Mouse (Mus musculus): ENCODE results near the gene Slc9a2. TPM values are rescaled to one million over a fixed set of nuclear protein-coding genes. Genes with fewer than 3 reads are reported as not detected.
"Not testable (repeated sequence)": the region's sequence is repeated elsewhere in the genome, so short reads cannot be mapped to it uniquely, and the experiment has no call there.

The Slc9a2 gene
- polyA plus RNA-seq, 1 experiment from 2014 or later: 1.0 TPM

DNA sequence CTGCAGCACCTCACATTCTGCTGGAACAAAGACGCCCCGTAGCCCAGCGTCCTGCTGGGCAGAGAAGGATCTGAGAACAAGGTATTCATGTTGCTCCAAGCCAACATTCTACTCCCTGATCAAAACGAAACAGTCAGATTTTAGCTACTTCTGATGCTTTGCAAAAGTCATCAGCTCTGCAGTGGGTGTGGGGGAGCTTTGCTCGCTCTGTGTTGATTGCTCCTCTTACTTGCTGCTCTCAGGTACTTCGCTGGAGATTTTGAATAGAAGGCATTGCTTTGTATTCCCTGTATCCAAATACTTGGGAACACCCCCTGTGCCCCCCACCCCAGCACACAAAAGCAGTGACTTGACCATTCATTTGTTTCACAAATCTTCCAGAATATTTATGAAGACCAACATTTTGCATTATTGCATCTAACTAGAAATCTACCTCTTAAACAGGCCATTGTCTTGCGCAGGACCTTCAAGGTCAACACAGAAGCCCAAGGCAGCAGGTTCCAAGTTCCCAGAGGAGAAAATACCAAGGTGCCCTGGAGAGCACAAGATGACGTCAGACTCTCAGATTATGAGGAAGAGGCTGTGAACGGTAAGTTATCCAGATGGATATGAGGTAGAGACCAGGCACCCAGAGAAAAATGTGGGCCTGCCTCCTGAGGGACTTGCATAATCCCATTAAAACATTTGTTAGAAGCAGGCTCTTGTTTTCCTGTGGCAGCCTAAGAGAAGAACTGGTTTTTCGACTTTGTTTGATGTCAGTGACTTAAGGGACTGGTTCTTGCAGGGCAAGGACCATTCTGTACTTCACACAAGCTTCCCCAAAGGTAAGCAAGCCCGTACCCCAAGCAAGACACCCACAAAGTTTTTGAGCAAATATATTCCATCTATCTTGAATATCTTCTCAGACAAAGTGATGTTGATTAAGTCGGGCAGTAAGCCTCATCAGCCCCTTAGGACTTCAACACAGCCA is 14.7 kb upstream of the Slc9a2 start:
- Histone ChIP-seq H3K36me3 (no peaks in the 10 kb centered on the region), H3K4me3 (replicated peaks) (no peak overlapping the region), H3K4me1 (no peaks in the 10 kb centered on the region), H3K4me2 (replicated peaks) (no peak overlapping the region), H3K9ac (no peak overlapping the region), H3K9me3 (replicated peaks) (no peaks in the 10 kb centered on the region), H3K27me3 (no peaks in the 10 kb centered on the region), H3K27ac (replicated peaks) (no peak overlapping the region; the same call in 1 of the 2 replicates)
- 38% methylated on average over 12 of the region's 12 CpGs for WGBS
- ATAC-seq (ENCODE audit: insufficient number of reproducible peaks, low FRiP score, low TSS enrichment, low read depth): no peak

DNA sequence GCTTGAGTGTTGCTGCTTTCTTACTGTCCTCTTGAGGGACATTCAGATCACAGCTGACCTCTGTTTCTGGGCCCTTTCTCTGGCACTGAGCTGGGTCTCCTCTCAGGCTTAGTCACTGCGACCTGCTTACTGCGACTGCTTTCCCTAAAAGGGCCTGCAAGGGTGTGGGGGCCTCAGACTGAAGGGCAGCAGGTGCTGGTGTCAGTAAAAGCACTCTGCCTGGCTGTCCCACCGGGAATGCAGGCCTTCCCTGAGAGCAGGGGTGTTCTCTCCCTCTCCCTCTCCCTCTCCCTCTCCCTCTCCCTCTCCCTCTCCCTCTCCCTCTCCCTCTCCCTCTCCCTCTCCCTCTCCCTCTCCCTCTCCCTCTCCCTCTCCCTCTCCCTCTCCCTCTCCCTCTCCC is 12.9 kb upstream of the Slc9a2 start:
- not testable (repeated sequence) for H3K4me1 ChIP-seq; H3K9me3 ChIP-seq (replicated peaks); H3K9ac ChIP-seq; H3K4me2 ChIP-seq (replicated peaks); H3K4me3 ChIP-seq (replicated peaks); H3K36me3 ChIP-seq; H3K27ac ChIP-seq (replicated peaks); ATAC-seq (ENCODE audit: insufficient number of reproducible peaks, low FRiP score, low TSS enrichment, low read depth); H3K27me3 ChIP-seq
- 28% methylated on average over 3 of the region's 3 CpGs for WGBS

- H3K4me2 ChIP-seq (replicated peaks): no peak overlapping the region
- H3K9me3 ChIP-seq (replicated peaks): no peaks in the 10 kb centered on the region
- WGBS: 81% methylated on average over 3 of the region's 3 CpGs
- H3K27me3 ChIP-seq: no peaks in the 10 kb centered on the region
- H3K36me3 ChIP-seq: no peaks in the 10 kb centered on the region
- H3K9ac ChIP-seq: no peak overlapping the region
- no peak overlapping the region for H3K4me3 ChIP-seq (replicated peaks)
- no peak overlapping the region for H3K27ac ChIP-seq (replicated peaks)
- H3K4me1 ChIP-seq: no peaks in the 10 kb centered on the region
- no peak for ATAC-seq (ENCODE audit: insufficient number of reproducible peaks, low FRiP score, low TSS enrichment, low read depth)
These were observed 10.3 kb upstream of the Slc9a2 start for GRCm38 (mm10) chr1:40670025-40670424.

DNA sequence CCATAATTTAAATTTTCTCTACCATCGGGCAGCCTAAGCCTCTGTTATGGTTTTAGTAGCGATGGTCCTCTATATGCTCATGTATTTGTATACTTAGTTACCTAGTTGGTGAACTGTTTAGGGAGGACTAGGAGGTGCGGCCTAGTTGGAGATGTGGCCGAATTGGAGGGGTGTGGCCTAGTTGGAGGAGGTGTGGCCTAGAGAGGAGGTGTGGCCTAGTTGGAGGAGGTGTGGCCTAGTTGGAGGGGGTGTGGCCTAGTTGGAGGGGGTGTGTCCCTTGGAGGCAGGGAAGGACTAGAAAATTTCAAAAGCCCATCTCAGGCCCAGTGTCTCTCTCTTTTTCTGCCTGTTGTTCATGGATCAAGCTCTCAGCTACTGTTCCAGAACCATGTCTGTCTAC is 8.9 kb upstream of the Slc9a2 start:
- H3K36me3 ChIP-seq: no peaks in the 10 kb centered on the region
- 95% methylated on average over 4 of the region's 4 CpGs for WGBS
- H3K9me3 ChIP-seq (replicated peaks): no peaks in the 10 kb centered on the region
- no peak overlapping the region for H3K9ac ChIP-seq
- no peaks in the 10 kb centered on the region for H3K4me1 ChIP-seq
- H3K27ac ChIP-seq (replicated peaks): no peak overlapping the region
- H3K27me3 ChIP-seq: no peaks in the 10 kb centered on the region
- no peak overlapping the region for H3K4me2 ChIP-seq (replicated peaks)
- H3K4me3 ChIP-seq (replicated peaks): no peak overlapping the region
- ATAC-seq (ENCODE audit: insufficient number of reproducible peaks, low FRiP score, low TSS enrichment, low read depth): no peak

DNA sequence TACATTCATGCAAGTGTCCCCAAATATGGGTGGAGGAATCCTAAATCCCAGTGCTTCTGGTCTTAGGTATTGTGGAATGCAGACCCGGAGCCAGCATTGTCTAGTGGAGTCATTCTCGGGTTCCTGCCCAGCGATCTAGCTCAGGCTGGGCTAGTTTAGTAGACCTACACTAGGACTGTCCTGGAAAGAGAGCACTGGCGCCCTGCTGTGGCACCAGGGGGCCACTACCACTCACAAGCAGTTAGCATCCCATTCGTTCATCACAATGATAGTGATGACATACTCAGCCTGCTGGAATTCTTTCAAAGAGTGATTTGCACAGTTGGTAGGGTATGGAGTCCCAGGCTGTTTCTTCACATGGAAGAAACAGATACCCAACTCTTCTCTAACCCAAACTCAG is 3.1 kb upstream of the Slc9a2 start:
- no peak for ATAC-seq (ENCODE audit: insufficient number of reproducible peaks, low FRiP score, low TSS enrichment, low read depth)
- Histone ChIP-seq H3K4me1 (peaks cover 23% of the 10 kb centered on the region), H3K4me3 (replicated peaks) (no peak overlapping the region), H3K27me3 (peaks cover 48% of the 10 kb centered on the region), H3K9ac (no peak overlapping the region), H3K9me3 (replicated peaks) (no peaks in the 10 kb centered on the region), H3K4me2 (replicated peaks) (no peak overlapping the region), H3K27ac (replicated peaks) (no peak overlapping the region), H3K36me3 (no peaks in the 10 kb centered on the region)
- WGBS: 35% methylated on average over 5 of the region's 5 CpGs

GRCm38 (mm10) chr1:40680868-40681698 is 709 bp downstream of the Slc9a2 start:
- H3K4me3 ChIP-seq (replicated peaks): peak overlapping the region; percentile 58
- H3K9ac ChIP-seq: peak overlapping the region; percentile 7
- ATAC-seq (ENCODE audit: insufficient number of reproducible peaks, low FRiP score, low TSS enrichment, low read depth): peak; percentile 74
- WGBS: under 1% methylated on average over 51 of the region's 90 CpGs
- H3K36me3 ChIP-seq: no peaks in the 10 kb centered on the region
- no peak overlapping the region for H3K27ac ChIP-seq (replicated peaks)
- peaks cover 69% of the 10 kb centered on the region for H3K27me3 ChIP-seq
- H3K4me1 ChIP-seq: peaks cover 23% of the 10 kb centered on the region
- H3K9me3 ChIP-seq (replicated peaks): no peaks in the 10 kb centered on the region
- H3K4me2 ChIP-seq (replicated peaks): peak overlapping the region; percentile 99

DNA sequence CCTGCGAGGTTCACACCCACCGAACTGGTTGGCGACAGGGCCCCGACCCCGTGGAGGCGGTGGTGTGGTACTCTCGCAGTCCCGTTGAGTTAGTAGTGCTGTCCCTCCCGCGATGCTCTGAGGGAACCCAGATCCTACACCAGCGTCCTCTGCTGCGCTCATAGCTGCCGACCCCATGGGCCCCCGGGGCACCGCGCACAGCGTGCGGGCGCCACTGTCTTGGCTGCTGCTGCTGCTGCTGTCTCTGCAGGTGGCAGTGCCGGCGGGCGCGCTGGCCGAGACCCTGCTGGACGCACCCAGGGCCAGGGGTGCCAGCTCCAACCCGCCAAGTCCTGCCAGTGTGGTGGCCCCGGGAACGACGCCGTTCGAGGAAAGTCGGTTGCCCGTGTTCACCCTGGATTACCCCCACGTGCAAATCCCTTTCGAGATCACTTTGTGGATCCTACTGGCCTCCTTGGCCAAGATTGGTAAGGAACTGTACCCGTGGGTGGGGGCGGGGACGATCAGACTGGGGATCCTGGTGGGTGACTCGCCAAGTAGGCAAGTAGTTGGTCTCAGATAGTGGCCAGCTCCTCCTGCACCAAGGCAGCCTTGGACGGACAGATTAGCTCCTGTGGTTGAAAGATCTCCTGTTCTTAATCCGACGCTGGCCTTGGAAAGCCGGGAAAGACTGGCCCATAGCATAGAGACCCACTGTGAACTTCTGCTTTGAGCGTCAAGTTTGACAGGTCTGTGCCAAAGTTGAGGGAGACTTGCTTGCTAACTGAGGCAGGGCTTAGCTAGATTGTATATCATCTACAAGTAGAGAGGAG is 1.5 kb downstream of the Slc9a2 start:
- 3% methylated on average over 44 of the region's 44 CpGs for WGBS
- Histone ChIP-seq H3K36me3 (no peaks in the 10 kb centered on the region), H3K27ac (replicated peaks) (no peak overlapping the region), H3K4me2 (replicated peaks) (peak overlapping the region; percentile 99), H3K27me3 (peaks cover 69% of the 10 kb centered on the region), H3K4me3 (replicated peaks) (peak overlapping the region; percentile 58), H3K9ac (peak overlapping the region; percentile 7; the same call in 1 of the 2 replicates), H3K9me3 (replicated peaks) (no peaks in the 10 kb centered on the region), H3K4me1 (peaks cover 23% of the 10 kb centered on the region)
- ATAC-seq (ENCODE audit: insufficient number of reproducible peaks, low FRiP score, low TSS enrichment, low read depth): no peak; the same call in 1 of the 2 replicates

DNA sequence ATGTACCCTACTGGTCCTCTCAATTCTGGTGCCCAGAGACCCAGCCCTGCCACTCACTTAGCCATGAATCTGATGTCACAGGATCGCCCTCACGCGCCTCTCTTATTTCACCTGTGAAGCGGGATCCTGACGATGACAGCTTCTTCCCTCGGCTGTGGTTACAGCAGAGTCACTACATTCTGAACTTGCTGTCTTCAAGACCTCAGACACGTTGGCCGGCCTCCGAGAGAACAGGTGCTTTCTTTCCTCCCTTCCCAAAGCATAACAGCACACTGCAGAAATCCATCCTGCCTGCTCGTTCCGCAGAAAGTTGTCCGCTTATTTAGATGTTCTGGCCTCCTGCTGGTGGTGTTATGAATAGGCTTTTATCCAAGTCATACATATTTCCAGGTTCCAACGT is 13.9 kb downstream of the Slc9a2 start:
- no peaks in the 10 kb centered on the region for H3K9me3 ChIP-seq (replicated peaks)
- H3K4me2 ChIP-seq (replicated peaks): no peak overlapping the region
- H3K27ac ChIP-seq (replicated peaks): no peak overlapping the region
- WGBS: 85% methylated on average over 13 of the region's 13 CpGs
- no peak overlapping the region for H3K4me3 ChIP-seq (replicated peaks)
- no peaks in the 10 kb centered on the region for H3K4me1 ChIP-seq
- ATAC-seq (ENCODE audit: insufficient number of reproducible peaks, low FRiP score, low TSS enrichment, low read depth): no peak
- no peaks in the 10 kb centered on the region for H3K27me3 ChIP-seq
- H3K9ac ChIP-seq: no peak overlapping the region
- no peaks in the 10 kb centered on the region for H3K36me3 ChIP-seq

DNA sequence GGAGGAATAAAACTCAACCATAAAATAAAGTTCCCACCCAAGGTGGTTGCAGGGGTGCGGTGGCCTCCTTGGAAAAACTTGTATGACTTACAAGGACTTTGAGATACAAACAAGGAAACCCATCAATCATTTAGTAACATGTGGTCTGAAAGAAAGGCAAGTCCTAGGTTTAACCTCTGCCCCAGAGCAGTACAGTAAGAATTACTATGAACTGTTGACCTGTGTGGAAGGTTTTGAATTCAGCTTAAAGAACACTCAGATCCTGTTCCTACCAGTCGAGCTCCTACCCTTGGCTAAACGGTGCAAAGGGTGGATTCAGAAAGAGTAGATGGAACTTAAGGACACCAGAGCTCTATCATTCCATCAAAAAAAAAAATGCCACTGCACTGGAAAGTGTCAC is 16.1 kb downstream of the Slc9a2 start:
- WGBS: 81% methylated on average over 3 of the region's 3 CpGs
- Histone ChIP-seq H3K27ac (replicated peaks) (no peak overlapping the region), H3K27me3 (no peaks in the 10 kb centered on the region), H3K36me3 (no peaks in the 10 kb centered on the region), H3K4me2 (replicated peaks) (no peak overlapping the region), H3K4me3 (replicated peaks) (no peak overlapping the region), H3K4me1 (no peaks in the 10 kb centered on the region), H3K9ac (no peak overlapping the region), H3K9me3 (replicated peaks) (no peaks in the 10 kb centered on the region)
- ATAC-seq (ENCODE audit: insufficient number of reproducible peaks, low FRiP score, low TSS enrichment, low read depth): no peak

GRCm38 (mm10) chr1:40705099-40705498 is 24.7 kb downstream of the Slc9a2 start:
- Histone ChIP-seq H3K9ac (no peak overlapping the region), H3K4me1 (no peaks in the 10 kb centered on the region), H3K27me3 (no peaks in the 10 kb centered on the region), H3K27ac (replicated peaks) (no peak overlapping the region), H3K4me2 (replicated peaks) (no peak overlapping the region), H3K9me3 (replicated peaks) (no peaks in the 10 kb centered on the region), H3K36me3 (no peaks in the 10 kb centered on the region), H3K4me3 (replicated peaks) (no peak overlapping the region)
- 85% methylated on average over 4 of the region's 4 CpGs for WGBS
- ATAC-seq (ENCODE audit: insufficient number of reproducible peaks, low FRiP score, low TSS enrichment, low read depth): no peak

GRCm38 (mm10) chr1:40714950-40715349 is 34.6 kb downstream of the Slc9a2 start:
- no peaks in the 10 kb centered on the region for H3K27me3 ChIP-seq
- no peaks in the 10 kb centered on the region for H3K4me1 ChIP-seq
- no peak for ATAC-seq (ENCODE audit: insufficient number of reproducible peaks, low FRiP score, low TSS enrichment, low read depth)
- no peak overlapping the region for H3K27ac ChIP-seq (replicated peaks)
- no peak overlapping the region for H3K9ac ChIP-seq
- 81% methylated on average over 9 of the region's 9 CpGs for whole genome bisulfite sequencing
- no peaks in the 10 kb centered on the region for H3K9me3 ChIP-seq (replicated peaks)
- no peak overlapping the region for H3K4me3 ChIP-seq (replicated peaks)
- no peaks in the 10 kb centered on the region for H3K36me3 ChIP-seq
- H3K4me2 ChIP-seq (replicated peaks): no peak overlapping the region
